Mouse (Mus musculus) embryonic stem cell, embryonic (primary cell): ENCODE measurements around the gene Olfr339.
"Not testable (repeated sequence)": the region's sequence is repeated elsewhere in the genome, so short reads cannot be mapped to it uniquely, and the experiment has no call there.

Experiments
- CTCF ChIA-PET, 4 experiments: fragments of 300-600 bp in 2 of 4; fragments of 350-600 bp in 2 of 4; sonication (Branson Sonifier 250); formaldehyde crosslinking; loops; one replicate each; lab custom pipeline; 2022; ENCODE audit warnings: inconsistent platforms in 2 of 4; lab: Charles Lee
- POLR2A ChIA-PET, 4 experiments: fragments of 300-600 bp in 2 of 4; fragments of 350-600 bp in 2 of 4; sonication (Branson Sonifier 250); formaldehyde crosslinking; loops; one replicate each; lab custom pipeline; 2022; ENCODE audit warnings: antibody characterized with exemption in 4 of 4, inconsistent platforms in 1 of 4; lab: Charles Lee

Gene Olfr339

GRCm38 (mm10) chr2:36418647-36419046, at the start of gene Olfr339:
Gene Olfr339 (plus strand): TSS chr2:36418947.
- CTCF ChIA-PET: no interaction called here
- POLR2A ChIA-PET: no interaction called here

GRCm38 (mm10) chr2:36373219-36373618, 45.5 kb upstream of the Olfr339 start, which contains the start of gene Olfr338:
Gene Olfr338 (plus strand): TSS chr2:36373519.
- CTCF ChIA-PET: no interaction called here
- POLR2A ChIA-PET: no interaction called here

- CTCF ChIA-PET: not testable (repeated sequence)
Observed at GRCm38 (mm10) chr2:36415174-36415573, 3.6 kb upstream of the Olfr339 start.

GRCm38 (mm10) chr2:36415591-36415990, 3.2 kb upstream of the Olfr339 start:
- CTCF ChIA-PET, POLR2A ChIA-PET: not testable (repeated sequence)

More at GRCm38 (mm10) chr2:36415174-36415573, 3.6 kb upstream of the Olfr339 start:
- POLR2A ChIA-PET: not testable (repeated sequence)

GRCm38 (mm10) chr2:36452287-36452686, 33.5 kb downstream of the Olfr339 start, which contains the start of gene Olfr340:
Gene Olfr340 (plus strand): TSS chr2:36452587.
- ChIA-PET POLR2A (no interaction called here), CTCF (no interaction called here)

GRCm38 (mm10) chr2:36473634-36474033, 54.9 kb downstream of the Olfr339 start:
- CTCF ChIA-PET: no interaction called here
- POLR2A ChIA-PET: no interaction called here
